Comparison of ENCODE assay signal across 9 mouse cellular contexts in the genomic region with DNA sequence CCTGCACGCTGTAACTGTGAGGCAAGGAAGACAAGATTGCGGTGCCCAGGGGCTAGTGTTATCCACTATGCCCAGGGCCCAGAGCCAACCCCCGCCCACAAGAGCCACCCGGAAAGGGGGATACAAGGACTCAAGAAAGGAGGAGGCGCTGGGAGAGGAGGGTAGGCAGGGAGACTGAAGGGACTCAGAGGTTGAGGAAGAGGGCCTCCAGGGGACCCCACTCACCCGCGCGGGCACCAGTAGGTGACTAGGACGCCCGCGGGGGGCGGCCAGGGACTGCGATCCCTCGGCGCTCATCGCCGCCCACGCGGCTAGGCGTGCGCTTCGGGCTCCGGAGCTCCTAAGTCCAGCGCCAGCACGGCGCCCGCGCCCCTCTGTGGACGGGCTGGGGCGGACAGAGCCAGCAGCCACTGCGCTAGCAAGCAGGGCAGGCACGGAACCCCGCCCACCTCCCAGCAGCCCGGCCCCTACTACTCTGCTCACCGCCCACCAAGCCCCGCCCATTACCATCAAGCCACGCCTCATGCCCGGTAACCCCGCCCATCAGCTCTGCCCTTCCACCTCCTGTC. TPM values are rescaled to one million over a fixed set of nuclear protein-coding genes. Genes with fewer than 3 reads are reported as not detected.
DNase-seq lines count a peak whose midpoint lies in the region; ATAC-seq and TF ChIP-seq lines count a peak whose summit lies in the region.
"Had no signal": no experiment of that assay in that cellular context is flagged by ENCODE, and none has a peak within 500 bp of the region (broad histone marks: within the 10 kb centered on the region; RNA-seq: fewer than 3 reads in every experiment).

A gene (minus strand): TSS at position 443 of the 569 bp plus-strand sequence.

- no peak for TF ChIP-seq EP300 in liver, postnatal 0 days (IDR thresholded peaks at IDR 0.05; ENCODE audit: low read depth)

- no peaks in the 10 kb centered on the region for H3K36me3 ChIP-seq in ES-E14 (ENCODE audit: control insufficient read depth, insufficient read depth, low read length, poor library complexity, severe bottlenecking)
- H3K36me3 ChIP-seq in hindbrain, embryonic 10.5 days, result no peaks in the 10 kb centered on the region
- no peaks in the 10 kb centered on the region for H3K36me3 ChIP-seq in liver, postnatal 0 days (replicated peaks; ENCODE audit: insufficient read depth, low read length)
- H3K36me3 ChIP-seq: G1E had no signal

- no peak within 1 kb of the TSS for H3K27ac ChIP-seq in ES-E14 (ENCODE audit: insufficient read depth, low read depth, low read length, poor library complexity, severe bottlenecking)
- peak within 1 kb of the TSS; percentile 85 for H3K27ac ChIP-seq in hindbrain, embryonic 10.5 days
- H3K27ac ChIP-seq in layer of hippocampus, adult 2 months, result peak within 1 kb of the TSS; percentile 79
- H3K27ac ChIP-seq in liver, postnatal 0 days (ENCODE audit: low read depth), result no peak within 1 kb of the TSS

- DNase-seq in ES-E14 (ENCODE audit: low read depth, low spot score), result peak; percentile 76
- DNase-seq in cerebellum, postnatal 14 days, result peak; percentile 71 to 76
- DNase-seq in frontal cortex, postnatal 14 days (ENCODE audit: low spot score in 2 of 2), result peak; percentile 54 to 68
- peak; percentile 82 for DNase-seq in hindbrain, embryonic 10.5 days (ENCODE audit: low spot score)
- DNase-seq in layer of hippocampus, adult 2 months (ENCODE audit: low spot score in 2 of 2), result peak; percentile 75 to 77
- DNase-seq in liver, postnatal 0 days, result peak; percentile 82
- peak; percentile 43 for DNase-seq in ovary, postnatal 10 days (ENCODE audit: low spot score)
- DNase-seq in thymus, postnatal 10 days (ENCODE audit: low spot score in 2 of 2), result peak; percentile 6 to 19

- H3K27me3 ChIP-seq in hindbrain, embryonic 10.5 days (ENCODE audit: insufficient read depth, poor library complexity, severe bottlenecking), result peaks cover 18% of the 10 kb centered on the region
- H3K27me3 ChIP-seq in liver, postnatal 0 days (ENCODE audit: insufficient read depth, low read length), result peaks cover 2% of the 10 kb centered on the region; the same call in 1 of the 2 replicates

- H3K4me1 ChIP-seq in ES-E14 (ENCODE audit: control insufficient read depth in 2 of 2, insufficient read depth in 2 of 2, low read length in 2 of 2, poor library complexity in 1 of 2), result peaks cover 0 to 4% of the 10 kb centered on the region in 2 experiments; a peak in 1 of 4 replicates
- H3K4me1 ChIP-seq in hindbrain, embryonic 10.5 days (replicated peaks), result peaks cover 13% of the 10 kb centered on the region
- peaks cover 6% of the 10 kb centered on the region; the same call in 1 of the 2 replicates for H3K4me1 ChIP-seq in liver, postnatal 0 days (ENCODE audit: insufficient read depth)

- TF ChIP-seq CTCF in layer of hippocampus, adult 2 months (conservative IDR thresholded peaks at IDR 0.05), result peak; percentile 56
- TF ChIP-seq CTCF in liver, postnatal 0 days (IDR thresholded peaks at IDR 0.05; ENCODE audit: low read depth), result no peak

- H3K4me2 ChIP-seq in liver, postnatal 0 days (ENCODE audit: low read depth, low read length), result peak within 1 kb of the TSS; percentile 76

- ATAC-seq in liver, postnatal 0 days, result peak; percentile 95

- in situ Hi-C loops in ES-E14 (cut with MboI; ENCODE audit: low sequenced_read_pairs in 2 of 2, unreplicated experiment in 2 of 2), result no loop called here

- H3K9ac ChIP-seq in ES-E14 (ENCODE audit: insufficient read depth, low read depth, low read length, poor library complexity, severe bottlenecking), result peak within 1 kb of the TSS; percentile 32
- no peak within 1 kb of the TSS; the same call in 1 of the 2 replicates for H3K9ac ChIP-seq in liver, postnatal 0 days (replicated peaks)

- no peaks in the 10 kb centered on the region for H3K9me3 ChIP-seq in ES-E14 (ENCODE audit: control insufficient read depth, insufficient read depth, low read depth, low read length)
- H3K9me3 ChIP-seq in hindbrain, embryonic 10.5 days, result no peaks in the 10 kb centered on the region
- H3K9me3 ChIP-seq in liver, postnatal 0 days (ENCODE audit: low read length), result no peaks in the 10 kb centered on the region

- under 1% methylated on average over 35 of the region's 39 CpGs for WGBS in hindbrain, embryonic 10.5 days
- WGBS in liver, postnatal 0 days (ENCODE audit: insufficient replicate concordance), result 7% methylated on average over 35 of the region's 39 CpGs

- H3K4me3 ChIP-seq in ES-E14 (ENCODE audit: insufficient read depth in 1 of 2, low read depth in 1 of 2, low read length in 2 of 2, poor library complexity in 1 of 2, severe bottlenecking in 1 of 2), result peak within 1 kb of the TSS; percentile 59 to 80
- H3K4me3 ChIP-seq in hindbrain, embryonic 10.5 days, result peak within 1 kb of the TSS; percentile 63
- H3K4me3 ChIP-seq in layer of hippocampus, adult 2 months, result peak within 1 kb of the TSS; percentile 71
- H3K4me3 ChIP-seq in liver, postnatal 0 days (ENCODE audit: low read depth, low read length), result peak within 1 kb of the TSS; percentile 40

TF ChIP-seq in ES-E14, 5 proteins besides CTCF, POLR2A, EP300 and RAD21:
- no peak for TF ChIP-seq HCFC1 (IDR thresholded peaks at IDR 0.05; ENCODE audit: borderline replicate concordance, insufficient read depth, low read length)
- no peak for TF ChIP-seq ZC3H11A (IDR thresholded peaks at IDR 0.05; ENCODE audit: borderline replicate concordance, low read depth, low read length)
- TF ChIP-seq MAFK (IDR thresholded peaks at IDR 0.05; ENCODE audit: insufficient read depth, low read depth, low read length), result no peak
- TF ChIP-seq ZNF384 (IDR thresholded peaks at IDR 0.05; ENCODE audit: low read depth, low read length), result no peak
- TF ChIP-seq CHD2 (IDR thresholded peaks at IDR 0.05; ENCODE audit: low read depth, low read length), result no peak

RNA-seq across cellular contexts. Expression of the gene that starts here (rescaled TPM):
- not detected in 2 replicates for total RNA-seq in ES-E14 (2012; rRNA removed)
- polyA plus RNA-seq in hindbrain, embryonic 10.5 days (2016; fragmentation: Nextera tagmentation; extraction: Ambion mirVana), result 0.49 and 0.50 TPM in 2 replicates
- 1 to 10 TPM; 5.0 to 5.8 TPM for total RNA-seq in layer of hippocampus, adult 2 months (2021)
- polyA plus RNA-seq in liver, postnatal 0 days (2015; fragmentation: Nextera tagmentation; extraction: Ambion mirVana), result 0.06 and 0.20 TPM in 2 replicates
- total RNA-seq: G1E had no signal
- polyA plus RNA-seq: G1E had no signal

Comparison
In these comparisons a context has a peak if more than half of its experiments do, and no peak if none do; other contexts are left out.
1. Peak in DNase-seq, H3K4me3 ChIP-seq and H3K9ac ChIP-seq in ES-E14; RNA of the gene not detected or under 1 TPM.
2. Peak in DNase-seq, H3K4me3 ChIP-seq and H3K27ac ChIP-seq in hindbrain, embryonic 10.5 days; RNA of the gene not detected or under 1 TPM.
3. Peak in DNase-seq, ATAC-seq, H3K4me3 ChIP-seq and H3K4me2 ChIP-seq in liver, postnatal 0 days; RNA of the gene not detected or under 1 TPM.
4. DNase-seq: peak in every context shown above with its lines; median percentile 82 in hindbrain, embryonic 10.5 days; 82 in liver, postnatal 0 days; 76 in ES-E14; 76 in layer of hippocampus, adult 2 months; 74 in cerebellum, postnatal 14 days; 61 in frontal cortex, postnatal 14 days; 43 in ovary, postnatal 10 days; 12 in thymus, postnatal 10 days.